Mouse (Mus musculus) intestine, postnatal 0 days (tissue): ENCODE measurements around the gene Arhgef33. TPM values are rescaled to one million over a fixed set of nuclear protein-coding genes. Genes with fewer than 3 reads are reported as not detected.
A peak's percentile ranks its signal among the peaks of the same experiment; 100 is the strongest.

ENCODE experiments used
- ATAC-seq: fragments of 200-750 bp; cut with Nextera tagmentation; 2 replicates; pipeline ENCODE4 v1.8.0; 2017; ENCODE audit warnings: mild to moderate bottlenecking, moderate TSS enrichment, moderate library complexity
- H3K27ac ChIP-seq: fragments of 300-500 bp; sonication (generic); 2 replicates; pipeline ENCODE4 v1.5.1; 2014; ENCODE audit warnings: mild to moderate bottlenecking, low read depth, low read length, moderate library complexity
- H3K27me3 ChIP-seq: fragments of 300-500 bp; sonication (generic); replicated peaks from 2 replicates; pipeline ENCODE4 v1.6.1; 2014; ENCODE audit warnings: low read length, mixed read lengths; ENCODE audit not compliant: control insufficient read depth, insufficient read depth
- H3K36me3 ChIP-seq: fragments of 300-500 bp; sonication (generic); 2 replicates; pipeline ENCODE4 v1.6.1; 2014; ENCODE audit warnings: mild to moderate bottlenecking, moderate library complexity; ENCODE audit not compliant: control insufficient read depth, insufficient read depth
- H3K4me1 ChIP-seq: fragments of 300-500 bp; sonication (generic); replicated peaks from 2 replicates; pipeline ENCODE4 v1.6.1; 2014; ENCODE audit warnings: antibody characterized with exemption, low read length, mixed read lengths; ENCODE audit not compliant: control insufficient read depth, insufficient read depth
- H3K4me2 ChIP-seq: fragments of 300-500 bp; sonication (generic); replicated peaks from 2 replicates; pipeline ENCODE4 v1.6.1; 2014; ENCODE audit warnings: low read depth, mild to moderate bottlenecking, moderate library complexity
- H3K4me3 ChIP-seq: fragments of 300-500 bp; sonication (generic); 2 replicates; pipeline ENCODE4 v1.5.1; 2014; ENCODE audit warnings: low read depth, low read length
- H3K9ac ChIP-seq: fragments of 300-500 bp; sonication (generic); 2 replicates; pipeline ENCODE4 v1.6.1; 2014; ENCODE audit warnings: mild to moderate bottlenecking, low read depth, low read length
- H3K9me3 ChIP-seq: fragments of 300-500 bp; sonication (generic); 2 replicates; pipeline ENCODE4 v1.6.1; 2016; ENCODE audit warnings: mixed run types; ENCODE audit not compliant: control insufficient read depth
- CTCF ChIP-seq: sonication (generic); IDR thresholded peaks from 2 replicates; pipeline ENCODE4 v1.5.1; 2016; ENCODE audit warnings: low read depth, mild to moderate bottlenecking, control low read depth, antibody characterized with exemption, moderate library complexity
- WGBS: fragments of 180-500 bp; shearing (Covaris S2); extraction: QIAGEN DNeasy Blood & Tissue Kit; methylation state at CpG from one replicate; pipeline ENCODE4 v1.1.7; 2014; 5-methylcytosine and 5-hydroxymethylcytosine counted together
- polyA plus RNA-seq: library from polyadenylated mRNA; unstranded; fragments of >200 nt; fragmentation: Nextera tagmentation; extraction: Ambion mirVana; gene quantifications from 2 replicates; pipeline ENCODE4 v1.2.1, GENCODE M21; 2015

The Arhgef33 gene
- polyA plus RNA-seq, 1 experiment from 2014 or later: 1.5 TPM

GRCm38 (mm10) chr17:80446470-80446869 lies 139.3 kb downstream of the Arhgef33 start:
- Histone ChIP-seq H3K4me2 (no peak overlapping the region), H3K27ac (no peak overlapping the region), H3K9ac (no peak overlapping the region), H3K9me3 (no peaks in the 10 kb centered on the region), H3K27me3 (no peaks in the 10 kb centered on the region), H3K36me3 (peaks cover 29% of the 10 kb centered on the region), H3K4me3 (no peak overlapping the region), H3K4me1 (no peaks in the 10 kb centered on the region)
- TF ChIP-seq CTCF: no peak
- 70% methylated on average over 5 of the region's 5 CpGs for WGBS
- peak; percentile 56; the same call in 1 of the 2 replicates for ATAC-seq

Other genes starting within 250 kb of the Arhgef33 start
- gene Hnrnpll, start 245.1 kb upstream of the Arhgef33 start, polyA plus RNA-seq: 21.9 and 22.1 TPM in 2 replicates
- gene Galm, start 179.9 kb upstream of the Arhgef33 start, polyA plus RNA-seq: 73.5 and 86.6 TPM in 2 replicates
- 169 and 174 TPM in 2 replicates for gene Srsf7, start 100.1 kb upstream of the Arhgef33 start, polyA plus RNA-seq
- 0.07 TPM in 1 of 2 replicates, not detected in the other for gene Ttc39d, start 99.9 kb upstream of the Arhgef33 start, polyA plus RNA-seq
- gene Gemin6, start 83.0 kb upstream of the Arhgef33 start, polyA plus RNA-seq: 15.0 and 15.9 TPM in 2 replicates
- gene Morn2, start 17.2 kb upstream of the Arhgef33 start, polyA plus RNA-seq: 9.0 and 12.7 TPM in 2 replicates
- 3.2 and 3.4 TPM in 2 replicates for gene Dhx57, start 16.9 kb upstream of the Arhgef33 start, polyA plus RNA-seq
- 0.73 and 1.6 TPM in 2 replicates for gene Gm10190, start 66.1 kb downstream of the Arhgef33 start, polyA plus RNA-seq
- gene Sos1, start 173.0 kb downstream of the Arhgef33 start, polyA plus RNA-seq: 3.9 and 4.4 TPM in 2 replicates